Mouse (Mus musculus): Measurements from ENCODE around the gene Rhox2h. TPM values are rescaled to one million over a fixed set of nuclear protein-coding genes. Genes with fewer than 3 reads are reported as not detected.

Gene Rhox2h
- not detected for polyA plus RNA-seq (2017; shearing (Covaris generic))

GRCm38 (mm10) chrX:37673177-37673576 lies at the start of gene Rhox2h:
TSS of gene Rhox2h (minus strand) at chrX:37673277.

GRCm38 (mm10) chrX:37668664-37669063 lies 4.4 kb downstream of the Rhox2h start, which contains the start of gene Rhox3h:
TSS of gene Rhox3h (minus strand) at chrX:37668764.

GRCm38 (mm10) chrX:37651227-37651626 lies 21.9 kb downstream of the Rhox2h start, which contains the start of gene Rhox4g:
TSS of gene Rhox4g (minus strand) at chrX:37651327.

GRCm38 (mm10) chrX:37643370-37643769 lies 29.7 kb downstream of the Rhox2h start, which contains the start of gene Rhox2g:
TSS of gene Rhox2g (minus strand) at chrX:37643470.

GRCm38 (mm10) chrX:37628512-37628911 lies 44.6 kb downstream of the Rhox2h start, which contains the start of gene Rhox3g:
TSS of gene Rhox3g (minus strand) at chrX:37628612.

Other genes with a start within 250 kb of the Rhox2h start
- gene Rhox4b, start 240.8 kb downstream of the Rhox2h start, polyA plus RNA-seq (2017; shearing (Covaris generic)) = 1 to 10 TPM in 1 of 2 experiments, not detected in 1; 1.8 TPM
- gene Rhox2c, start 219.6 kb downstream of the Rhox2h start, polyA plus RNA-seq (2017; shearing (Covaris generic)) = not detected
- gene Rhox3c, start 214.7 kb downstream of the Rhox2h start, polyA plus RNA-seq (2017; shearing (Covaris generic)) = 1 to 10 TPM in 1 of 2 experiments, not detected in 1; 1.5 TPM
- gene Rhox4c, start 192.9 kb downstream of the Rhox2h start, polyA plus RNA-seq (2017; shearing (Covaris generic)) = under 1 TPM in 1 of 2 experiments, not detected in 1; 0.10 TPM
- gene Rhox2d, start 179.8 kb downstream of the Rhox2h start, polyA plus RNA-seq (2017; shearing (Covaris generic)) = not detected
- under 1 TPM; 0.34 to 0.47 TPM for gene Rhox4d, start 158.9 kb downstream of the Rhox2h start, polyA plus RNA-seq (2017; shearing (Covaris generic))
- not detected for gene Rhox2e, start 142.8 kb downstream of the Rhox2h start, polyA plus RNA-seq (2017; shearing (Covaris generic))
- gene Rhox3e, start 131.3 kb downstream of the Rhox2h start, polyA plus RNA-seq (2017; shearing (Covaris generic)) = not detected
- 1 to 10 TPM in 1 of 2 experiments, under 1 TPM in 1; 0.35 to 2.6 TPM for gene Rhox4e, start 115.9 kb downstream of the Rhox2h start, polyA plus RNA-seq (2017; shearing (Covaris generic))
- gene Rhox2f, start 101.9 kb downstream of the Rhox2h start, polyA plus RNA-seq (2017; shearing (Covaris generic)) = not detected
- not detected for gene Rhox3f, start 92.3 kb downstream of the Rhox2h start, polyA plus RNA-seq (2017; shearing (Covaris generic))
- gene Rhox4f, start 65.6 kb downstream of the Rhox2h start, polyA plus RNA-seq (2017; shearing (Covaris generic)) = not detected
- not detected for gene Rhox3g, start 44.7 kb downstream of the Rhox2h start, polyA plus RNA-seq (2017; shearing (Covaris generic))
- gene Rhox2g, start 29.8 kb downstream of the Rhox2h start, polyA plus RNA-seq (2017; shearing (Covaris generic)) = not detected
- gene Rhox4g, start 21.9 kb downstream of the Rhox2h start, polyA plus RNA-seq (2017; shearing (Covaris generic)) = not detected
- gene Rhox3h, start 4.5 kb downstream of the Rhox2h start, polyA plus RNA-seq (2017; shearing (Covaris generic)) = not detected
- gene Rhox5, start 131.6 kb upstream of the Rhox2h start, polyA plus RNA-seq (2017; shearing (Covaris generic)) = not detected
- gene Rhox6, start 153.6 kb upstream of the Rhox2h start, polyA plus RNA-seq (2017; shearing (Covaris generic)) = under 1 TPM in 1 of 2 experiments, not detected in 1; 0.39 TPM
- 1 to 10 TPM in 1 of 2 experiments, under 1 TPM in 1; 0.34 to 1.2 TPM for gene Rhox7a, start 158.4 kb upstream of the Rhox2h start, polyA plus RNA-seq (2017; shearing (Covaris generic))
- gene Rhox8, start 205.7 kb upstream of the Rhox2h start, polyA plus RNA-seq (2017; shearing (Covaris generic)) = not detected
- under 1 TPM in 1 of 2 experiments, not detected in 1; 0.24 TPM for gene Rhox7b, start 224.0 kb upstream of the Rhox2h start, polyA plus RNA-seq (2017; shearing (Covaris generic))
- gene Rhox9, start 228.5 kb upstream of the Rhox2h start, polyA plus RNA-seq (2017; shearing (Covaris generic)) = under 1 TPM; 0.12 to 0.67 TPM